Mouse (Mus musculus) embryo, embryonic 10 days (tissue): ENCODE results near the gene Ankrd49.

ENCODE experiments used
- DNase-seq: peaks from one replicate; pipeline ENCODE4 v3.0.0-alpha.2; 2015; ENCODE audit warnings: low spot score

The Ankrd49 gene

GRCm38 (mm10) chr9:14784039-14785002 is at the start of gene Ankrd49, which contains the start of gene Mre11a:
Ankrd49 (minus strand) TSS chr9:14784856.
Mre11a (plus strand) TSS chr9:14784654.
- DNase-seq = peak; percentile 100

GRCm38 (mm10) chr9:14832046-14832445 is 47.4 kb upstream of the Ankrd49 start:
- DNase-seq = no peak

GRCm38 (mm10) chr9:14827875-14828274 is 43.2 kb upstream of the Ankrd49 start:
- DNase-seq = no peak

- DNase-seq = no peak
These were observed 40.2 kb upstream of the Ankrd49 start for GRCm38 (mm10) chr9:14824840-14825239.

- no peak for DNase-seq
These were observed 36.7 kb upstream of the Ankrd49 start for GRCm38 (mm10) chr9:14821396-14821795.

- no peak for DNase-seq
These were observed 25.5 kb upstream of the Ankrd49 start for GRCm38 (mm10) chr9:14810111-14810510.

- DNase-seq = no peak
These were observed 22.1 kb upstream of the Ankrd49 start for GRCm38 (mm10) chr9:14806786-14807185.

GRCm38 (mm10) chr9:14805714-14806113 is 21.1 kb upstream of the Ankrd49 start:
- DNase-seq = no peak

GRCm38 (mm10) chr9:14787356-14787755 is 2.7 kb upstream of the Ankrd49 start:
- DNase-seq = no peak

- DNase-seq = no peak
These were observed 6.3 kb downstream of the Ankrd49 start for GRCm38 (mm10) chr9:14778341-14778740.

GRCm38 (mm10) chr9:14773813-14774212 is 10.8 kb downstream of the Ankrd49 start:
- DNase-seq = no peak

GRCm38 (mm10) chr9:14772074-14772473 is 12.6 kb downstream of the Ankrd49 start:
- DNase-seq = no peak

- DNase-seq = peak; percentile 53
These were observed 13.7 kb downstream of the Ankrd49 start, which contains the start of gene 1700012B09Rik for GRCm38 (mm10) chr9:14770803-14771471. 1700012B09Rik (minus strand) TSS chr9:14771030.

- DNase-seq = no peak
These were observed 14.8 kb downstream of the Ankrd49 start for GRCm38 (mm10) chr9:14769811-14770210.

- DNase-seq = peak; percentile 76
These were observed 19.9 kb downstream of the Ankrd49 start for GRCm38 (mm10) chr9:14764765-14765164.

- no peak for DNase-seq
These were observed 25.4 kb downstream of the Ankrd49 start for GRCm38 (mm10) chr9:14759261-14759660.

- no peak for DNase-seq
These were observed 26.1 kb downstream of the Ankrd49 start for GRCm38 (mm10) chr9:14758590-14758989.

- no peak for DNase-seq
These were observed 30.2 kb downstream of the Ankrd49 start for GRCm38 (mm10) chr9:14754469-14754868.

GRCm38 (mm10) chr9:14753947-14754346 is 30.7 kb downstream of the Ankrd49 start:
- no peak for DNase-seq

GRCm38 (mm10) chr9:14752001-14752522 is 32.6 kb downstream of the Ankrd49 start, which contains the start of gene Fut4:
Fut4 (minus strand) TSS chr9:14752393.
- peak; percentile 66 for DNase-seq

- peak; percentile 34 for DNase-seq
These were observed 33.1 kb downstream of the Ankrd49 start for GRCm38 (mm10) chr9:14751503-14752000.

GRCm38 (mm10) chr9:14750901-14751502 is 33.7 kb downstream of the Ankrd49 start:
- no peak for DNase-seq
